Mouse (Mus musculus) bone marrow, adult 2 months (tissue): ENCODE data around the gene Tbc1d10c.

ENCODE experiments used
- CTCF ChIP-seq: fragments of 200-500 bp; IDR thresholded peaks from 2 replicates; pipeline ENCODE4 v1.5.1; 2011; ENCODE audit warnings: low read length, control low read depth; ENCODE audit not compliant: control insufficient read depth, insufficient read depth
- POLR2A ChIP-seq: fragments of 200-500 bp; IDR thresholded peaks from 2 replicates; pipeline ENCODE4 v1.6.1; 2011; ENCODE audit warnings: low read depth, mild to moderate bottlenecking, control low read depth, low read length, borderline replicate concordance; ENCODE audit not compliant: control insufficient read depth

GRCm38 (mm10) chr19:4230415-4230814, 39.3 kb upstream of the Tbc1d10c start:
- TF ChIP-seq CTCF (no peak), POLR2A (no peak)
